Mouse (Mus musculus): ENCODE results near the gene Nr2c2. TPM values are rescaled to one million over a fixed set of nuclear protein-coding genes. Genes with fewer than 3 reads are reported as not detected.

Nr2c2 gene
- polyA plus RNA-seq, 1 experiment from 2014 or later: 16.0 TPM

GRCm38 (mm10) chr6:92153774-92154173, 62.6 kb downstream of the Nr2c2 start:
- Histone ChIP-seq H3K9ac (ENCODE audit: low read depth, low read length) (no peak overlapping the region), H3K9me3 (ENCODE audit: control insufficient read depth, low read length) (no peaks in the 10 kb centered on the region), H3K27me3 (replicated peaks; ENCODE audit: control insufficient read depth, insufficient read depth, low read length) (no peaks in the 10 kb centered on the region), H3K27ac (ENCODE audit: low read depth, low read length) (no peak overlapping the region), H3K36me3 (ENCODE audit: control insufficient read depth, insufficient read depth, low read length) (peaks cover 29% of the 10 kb centered on the region), H3K4me2 (ENCODE audit: low read length) (no peak overlapping the region), H3K4me3 (ENCODE audit: low read length) (no peak overlapping the region), H3K4me1 (ENCODE audit: control insufficient read depth, insufficient read depth, low read depth, low read length) (no peaks in the 10 kb centered on the region)
- WGBS: 83% methylated on average over 1 of the region's 1 CpGs
- no peak for ATAC-seq

- Histone ChIP-seq H3K36me3 (ENCODE audit: control insufficient read depth, insufficient read depth, low read length) (peaks cover 54% of the 10 kb centered on the region), H3K9ac (ENCODE audit: low read depth, low read length) (no peak overlapping the region), H3K4me1 (ENCODE audit: control insufficient read depth, insufficient read depth, low read depth, low read length) (no peaks in the 10 kb centered on the region), H3K27me3 (replicated peaks; ENCODE audit: control insufficient read depth, insufficient read depth, low read length) (no peaks in the 10 kb centered on the region), H3K4me2 (ENCODE audit: low read length) (no peak overlapping the region), H3K27ac (ENCODE audit: low read depth, low read length) (no peak overlapping the region), H3K9me3 (ENCODE audit: control insufficient read depth, low read length) (no peaks in the 10 kb centered on the region), H3K4me3 (ENCODE audit: low read length) (no peak overlapping the region)
- ATAC-seq: no peak
- WGBS: 95% methylated on average over 3 of the region's 3 CpGs
These were observed 67.6 kb downstream of the Nr2c2 start for GRCm38 (mm10) chr6:92158801-92159200.

- no peaks in the 10 kb centered on the region for H3K27me3 ChIP-seq (replicated peaks; ENCODE audit: control insufficient read depth, insufficient read depth, low read length)
- H3K36me3 ChIP-seq (ENCODE audit: control insufficient read depth, insufficient read depth, low read length): peaks cover 52% of the 10 kb centered on the region
- H3K27ac ChIP-seq (ENCODE audit: low read depth, low read length): no peak overlapping the region
- 91% methylated on average over 1 of the region's 1 CpGs for WGBS
- no peaks in the 10 kb centered on the region for H3K9me3 ChIP-seq (ENCODE audit: control insufficient read depth, low read length)
- no peak overlapping the region for H3K4me2 ChIP-seq (ENCODE audit: low read length)
- no peak for ATAC-seq
- H3K4me3 ChIP-seq (ENCODE audit: low read length): no peak overlapping the region
- H3K9ac ChIP-seq (ENCODE audit: low read depth, low read length): no peak overlapping the region
- no peaks in the 10 kb centered on the region for H3K4me1 ChIP-seq (ENCODE audit: control insufficient read depth, insufficient read depth, low read depth, low read length)
These were observed 71.5 kb downstream of the Nr2c2 start for GRCm38 (mm10) chr6:92162724-92163123.

- Histone ChIP-seq H3K4me2 (ENCODE audit: low read length) (no peak overlapping the region), H3K9ac (ENCODE audit: low read depth, low read length) (no peak overlapping the region), H3K9me3 (ENCODE audit: control insufficient read depth, low read length) (peaks cover 5% of the 10 kb centered on the region; the same call in 1 of the 2 replicates), H3K27ac (ENCODE audit: low read depth, low read length) (no peak overlapping the region), H3K36me3 (ENCODE audit: control insufficient read depth, insufficient read depth, low read length) (peaks cover 39% of the 10 kb centered on the region), H3K4me3 (ENCODE audit: low read length) (no peak overlapping the region), H3K4me1 (ENCODE audit: control insufficient read depth, insufficient read depth, low read depth, low read length) (no peaks in the 10 kb centered on the region), H3K27me3 (replicated peaks; ENCODE audit: control insufficient read depth, insufficient read depth, low read length) (no peaks in the 10 kb centered on the region)
- ATAC-seq: no peak
- 96% methylated on average over 1 of the region's 1 CpGs for WGBS
These were observed 85.3 kb downstream of the Nr2c2 start for GRCm38 (mm10) chr6:92176450-92176849.

- H3K4me3 ChIP-seq (ENCODE audit: low read length): peak within 1 kb of the TSS; percentile 86
- peak within 1 kb of the TSS; percentile 84 for H3K9ac ChIP-seq (ENCODE audit: low read depth, low read length)
- ATAC-seq: peak; percentile 96
- H3K4me2 ChIP-seq (ENCODE audit: low read length): peak within 1 kb of the TSS; percentile 88
- WGBS: under 1% methylated on average over 40 of the region's 42 CpGs
- H3K27ac ChIP-seq (ENCODE audit: low read depth, low read length): peak within 1 kb of the TSS; percentile 76
- H3K4me1 ChIP-seq (ENCODE audit: control insufficient read depth, insufficient read depth, low read depth, low read length): peaks cover 12% of the 10 kb centered on the region
- peaks cover 5% of the 10 kb centered on the region; the same call in 1 of the 2 replicates for H3K9me3 ChIP-seq (ENCODE audit: control insufficient read depth, low read length)
- H3K36me3 ChIP-seq (ENCODE audit: control insufficient read depth, insufficient read depth, low read length): peaks cover 15% of the 10 kb centered on the region
- H3K27me3 ChIP-seq (replicated peaks; ENCODE audit: control insufficient read depth, insufficient read depth, low read length): no peaks in the 10 kb centered on the region
These were observed 92.5 kb downstream of the Nr2c2 start, which contains the start of gene Mrps25 for GRCm38 (mm10) chr6:92183621-92184131. Gene Mrps25 (minus strand): TSS chr6:92184033.

GRCm38 (mm10) chr6:92184178-92184577, 93.0 kb downstream of the Nr2c2 start:
- Histone ChIP-seq H3K4me2 (ENCODE audit: low read length) (peak overlapping the region; percentile 88), H3K36me3 (ENCODE audit: control insufficient read depth, insufficient read depth, low read length) (peaks cover 17% of the 10 kb centered on the region), H3K4me1 (ENCODE audit: control insufficient read depth, insufficient read depth, low read depth, low read length) (peaks cover 12% of the 10 kb centered on the region), H3K9ac (ENCODE audit: low read depth, low read length) (peak overlapping the region; percentile 84), H3K27ac (ENCODE audit: low read depth, low read length) (peak overlapping the region; percentile 76), H3K9me3 (ENCODE audit: control insufficient read depth, low read length) (peaks cover 5% of the 10 kb centered on the region; the same call in 1 of the 2 replicates), H3K27me3 (replicated peaks; ENCODE audit: control insufficient read depth, insufficient read depth, low read length) (no peaks in the 10 kb centered on the region), H3K4me3 (ENCODE audit: low read length) (peak overlapping the region; percentile 86)
- peak; percentile 78 for ATAC-seq
- WGBS: 3% methylated on average over 10 of the region's 10 CpGs

GRCm38 (mm10) chr6:92199414-92199813, 108.2 kb downstream of the Nr2c2 start:
- no peak overlapping the region for H3K4me2 ChIP-seq (ENCODE audit: low read length)
- peaks cover 31% of the 10 kb centered on the region for H3K36me3 ChIP-seq (ENCODE audit: control insufficient read depth, insufficient read depth, low read length)
- no peak overlapping the region for H3K9ac ChIP-seq (ENCODE audit: low read depth, low read length)
- H3K27me3 ChIP-seq (replicated peaks; ENCODE audit: control insufficient read depth, insufficient read depth, low read length): no peaks in the 10 kb centered on the region
- H3K4me1 ChIP-seq (ENCODE audit: control insufficient read depth, insufficient read depth, low read depth, low read length): no peaks in the 10 kb centered on the region
- no peak overlapping the region for H3K4me3 ChIP-seq (ENCODE audit: low read length)
- WGBS: 91% methylated on average over 8 of the region's 8 CpGs
- no peak for ATAC-seq
- no peak overlapping the region for H3K27ac ChIP-seq (ENCODE audit: low read depth, low read length)
- H3K9me3 ChIP-seq (ENCODE audit: control insufficient read depth, low read length): no peaks in the 10 kb centered on the region

GRCm38 (mm10) chr6:92214055-92214772, 123.0 kb downstream of the Nr2c2 start:
- Histone ChIP-seq H3K27ac (ENCODE audit: low read depth, low read length) (peak overlapping the region; percentile 92), H3K36me3 (ENCODE audit: control insufficient read depth, insufficient read depth, low read length) (peaks cover 12% of the 10 kb centered on the region), H3K9me3 (ENCODE audit: control insufficient read depth, low read length) (no peaks in the 10 kb centered on the region), H3K9ac (ENCODE audit: low read depth, low read length) (peak overlapping the region; percentile 92), H3K27me3 (replicated peaks; ENCODE audit: control insufficient read depth, insufficient read depth, low read length) (no peaks in the 10 kb centered on the region), H3K4me1 (ENCODE audit: control insufficient read depth, insufficient read depth, low read depth, low read length) (peaks cover 10% of the 10 kb centered on the region), H3K4me3 (ENCODE audit: low read length) (peak overlapping the region; percentile 85), H3K4me2 (ENCODE audit: low read length) (peak overlapping the region; percentile 96)
- ATAC-seq: peak; percentile 85
- under 1% methylated on average over 44 of the region's 48 CpGs for whole genome bisulfite sequencing

GRCm38 (mm10) chr6:92214773-92215449, 123.7 kb downstream of the Nr2c2 start, which contains the start of gene Rbsn:
Gene Rbsn (minus strand): TSS chr6:92214925.
- Histone ChIP-seq H3K27me3 (replicated peaks; ENCODE audit: control insufficient read depth, insufficient read depth, low read length) (no peaks in the 10 kb centered on the region), H3K4me2 (ENCODE audit: low read length) (peak within 1 kb of the TSS; percentile 96), H3K27ac (ENCODE audit: low read depth, low read length) (peak within 1 kb of the TSS; percentile 92), H3K9ac (ENCODE audit: low read depth, low read length) (peak within 1 kb of the TSS; percentile 92), H3K36me3 (ENCODE audit: control insufficient read depth, insufficient read depth, low read length) (peaks cover 7% of the 10 kb centered on the region; the same call in 1 of the 2 replicates), H3K9me3 (ENCODE audit: control insufficient read depth, low read length) (no peaks in the 10 kb centered on the region), H3K4me3 (ENCODE audit: low read length) (peak within 1 kb of the TSS; percentile 85), H3K4me1 (ENCODE audit: control insufficient read depth, insufficient read depth, low read depth, low read length) (peaks cover 10% of the 10 kb centered on the region)
- 10% methylated on average over 35 of the region's 35 CpGs for WGBS
- peak; percentile 97 for ATAC-seq

Measured in hindbrain, embryonic 16.5 days (tissue).